Mouse (Mus musculus): ENCODE measurements at regions not wholly inside any gene's neighbourhood (a gene's known extent, or its start where the extent isn't known, plus 50 kb on each side); places are given as distances from the start of the nearest gene placed in this dataset.
A peak's percentile ranks its signal among the peaks of the same experiment; 100 is the strongest.
"Not testable (repeated sequence)": the region's sequence is repeated elsewhere in the genome, so short reads cannot be mapped to it uniquely, and the experiment has no call there.

DNA sequence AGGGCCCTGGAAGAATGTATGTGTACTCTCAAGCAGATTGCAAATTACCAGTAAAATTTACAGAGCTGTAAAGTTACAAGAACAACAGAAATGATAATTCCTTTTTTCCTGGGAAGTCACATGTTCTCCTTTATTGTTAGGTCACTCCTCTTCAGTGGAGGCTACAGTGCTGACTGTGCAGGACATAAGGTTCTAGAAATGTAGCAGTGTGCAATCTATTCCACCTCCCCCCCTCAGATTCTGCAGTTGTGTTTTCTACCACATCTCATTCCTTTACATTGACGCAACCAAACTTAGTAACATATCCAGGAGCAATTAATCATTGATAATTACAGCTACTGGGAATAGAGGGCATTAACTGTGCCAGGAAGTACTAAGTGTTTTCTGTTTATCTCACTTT lies 385.3 kb upstream of the Tnc start:
- DNase-seq (ENCODE audit: low spot score) (peak; percentile 9), ATAC-seq (replicated peaks; ENCODE audit: low FRiP score, low read depth) (no peak)
- Histone ChIP-seq H3K36me3 (ENCODE audit: insufficient read depth, low read length) (no peaks in the 10 kb centered on the region), H3K4me1 (replicated peaks; ENCODE audit: insufficient read depth, low read length) (no peaks in the 10 kb centered on the region), H3K27me3 (ENCODE audit: insufficient read depth, low read length) (no peaks in the 10 kb centered on the region), H3K9ac (ENCODE audit: low read depth, low read length) (no peak overlapping the region), H3K4me2 (ENCODE audit: low read length) (no peak overlapping the region), H3K4me3 (replicated peaks; ENCODE audit: low read depth, low read length) (no peak overlapping the region), H3K27ac (no peak overlapping the region), H3K9me3 (replicated peaks; ENCODE audit: low read length) (no peaks in the 10 kb centered on the region)
- TF ChIP-seq CTCF (IDR thresholded peaks at IDR 0.05; ENCODE audit: low read depth): no peak
- 62% methylated on average over 1 of the region's 1 CpGs for WGBS

DNA sequence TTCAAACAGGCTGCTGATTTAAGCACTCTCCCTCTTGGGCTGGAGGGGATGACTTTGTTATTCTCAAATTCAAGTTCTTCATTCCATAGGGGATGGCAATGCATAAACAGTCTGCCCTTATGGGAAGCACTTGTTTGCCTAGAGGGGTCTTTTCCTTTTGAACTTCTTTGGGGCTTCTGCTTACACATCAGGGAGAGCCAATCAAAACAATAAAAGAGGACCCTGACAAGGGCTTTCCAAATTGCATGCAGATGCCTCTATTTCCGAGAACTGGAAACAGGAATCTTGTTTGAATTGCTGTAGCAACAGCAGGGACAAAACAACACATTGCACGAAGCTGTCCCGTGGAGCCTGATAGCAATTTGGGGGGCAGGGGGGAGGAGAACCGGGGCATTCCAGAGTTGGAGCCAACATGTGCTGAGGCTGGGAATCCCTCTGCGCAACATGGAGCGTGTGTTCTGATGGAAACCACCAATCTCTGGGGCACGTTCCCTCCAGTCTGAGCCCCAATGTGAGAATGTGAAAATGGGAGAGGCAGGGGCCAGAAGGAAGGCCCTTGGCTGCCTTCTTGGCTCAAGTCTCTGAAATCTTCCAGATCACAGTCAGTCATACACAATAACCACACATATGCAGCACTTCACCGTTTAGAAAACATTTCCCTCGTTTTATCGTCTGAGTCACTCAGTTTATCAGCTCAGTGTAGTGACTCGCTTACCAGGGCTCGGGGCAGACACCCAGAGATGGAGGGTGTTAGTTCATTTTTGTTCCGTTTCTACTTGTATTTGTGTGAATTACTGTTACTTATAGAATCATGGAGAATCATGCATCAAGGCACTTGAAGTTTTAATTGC lies 391.2 kb upstream of the Tnc start:
- TF ChIP-seq CTCF (IDR thresholded peaks at IDR 0.05; ENCODE audit: low read depth): no peak
- Histone ChIP-seq H3K4me2 (ENCODE audit: low read length) (no peak overlapping the region), H3K27ac (peak overlapping the region; percentile 42; the same call in 1 of the 2 replicates), H3K4me3 (replicated peaks; ENCODE audit: low read depth, low read length) (no peak overlapping the region), H3K4me1 (replicated peaks; ENCODE audit: insufficient read depth, low read length) (no peaks in the 10 kb centered on the region), H3K27me3 (ENCODE audit: insufficient read depth, low read length) (no peaks in the 10 kb centered on the region), H3K9ac (ENCODE audit: low read depth, low read length) (no peak overlapping the region), H3K9me3 (replicated peaks; ENCODE audit: low read length) (no peaks in the 10 kb centered on the region), H3K36me3 (ENCODE audit: insufficient read depth, low read length) (no peaks in the 10 kb centered on the region)
- WGBS: 52% methylated on average over 13 of the region's 13 CpGs
- ATAC-seq (replicated peaks; ENCODE audit: low FRiP score, low read depth) (no peak), DNase-seq (ENCODE audit: low spot score) (peak; percentile 60)

DNA sequence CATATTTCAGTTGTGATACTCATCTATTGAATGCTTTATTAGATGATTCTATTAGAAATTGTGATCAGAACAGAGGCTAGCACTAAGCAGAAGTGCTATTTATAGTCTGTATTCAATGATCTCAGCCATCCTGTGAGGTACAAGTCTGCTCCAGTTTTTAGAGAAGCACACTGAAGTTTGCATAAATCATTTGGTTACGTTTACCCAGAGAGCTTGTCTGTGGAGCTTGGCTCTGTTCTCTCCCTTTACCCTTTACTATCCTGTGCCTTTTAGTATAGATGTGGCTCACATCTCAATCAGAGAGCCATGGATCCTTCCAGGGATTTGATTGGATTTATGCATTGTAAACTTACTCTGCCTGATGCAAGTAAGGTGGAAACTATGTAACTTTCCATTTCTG lies 404.6 kb upstream of the Tnc start:
- ATAC-seq (replicated peaks; ENCODE audit: low FRiP score, low read depth): no peak
- Histone ChIP-seq H3K27ac (no peak overlapping the region), H3K36me3 (ENCODE audit: insufficient read depth, low read length) (no peaks in the 10 kb centered on the region), H3K9ac (ENCODE audit: low read depth, low read length) (no peak overlapping the region), H3K4me2 (ENCODE audit: low read length) (no peak overlapping the region), H3K4me3 (replicated peaks; ENCODE audit: low read depth, low read length) (no peak overlapping the region), H3K27me3 (ENCODE audit: insufficient read depth, low read length) (no peaks in the 10 kb centered on the region), H3K4me1 (replicated peaks; ENCODE audit: insufficient read depth, low read length) (no peaks in the 10 kb centered on the region), H3K9me3 (replicated peaks; ENCODE audit: low read length) (no peaks in the 10 kb centered on the region)
- DNase-seq (ENCODE audit: low spot score): no peak
- TF ChIP-seq CTCF (IDR thresholded peaks at IDR 0.05; ENCODE audit: low read depth): no peak
- WGBS: 24% methylated on average over 1 of the region's 1 CpGs

DNA sequence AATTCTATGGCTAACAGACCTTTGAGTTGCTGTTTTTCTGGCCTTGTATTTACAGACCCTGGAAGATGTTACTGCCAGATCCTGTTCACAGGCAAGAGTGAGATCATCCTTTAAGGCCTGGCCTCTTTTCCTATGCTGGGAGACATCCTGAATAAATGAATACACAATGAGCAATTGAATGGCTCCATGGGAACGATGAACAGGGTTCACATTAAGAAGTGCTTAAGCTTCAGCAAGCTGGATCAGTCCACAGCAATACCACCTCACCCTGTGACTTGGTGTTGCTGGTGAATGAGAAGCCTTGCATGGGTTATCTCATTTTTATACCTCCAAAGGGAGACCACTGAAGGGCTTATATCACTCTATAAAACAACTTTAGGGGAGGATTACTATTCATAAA lies 405.1 kb upstream of the Tnc start:
- Histone ChIP-seq H3K27me3 (ENCODE audit: insufficient read depth, low read length) (no peaks in the 10 kb centered on the region), H3K9ac (ENCODE audit: low read depth, low read length) (no peak overlapping the region), H3K36me3 (ENCODE audit: insufficient read depth, low read length) (no peaks in the 10 kb centered on the region), H3K4me2 (ENCODE audit: low read length) (no peak overlapping the region), H3K27ac (no peak overlapping the region), H3K9me3 (replicated peaks; ENCODE audit: low read length) (no peaks in the 10 kb centered on the region), H3K4me1 (replicated peaks; ENCODE audit: insufficient read depth, low read length) (no peaks in the 10 kb centered on the region), H3K4me3 (replicated peaks; ENCODE audit: low read depth, low read length) (no peak overlapping the region)
- 62% methylated on average over 1 of the region's 1 CpGs for WGBS
- ATAC-seq (replicated peaks; ENCODE audit: low FRiP score, low read depth) (no peak), DNase-seq (ENCODE audit: low spot score) (no peak)
- TF ChIP-seq CTCF (IDR thresholded peaks at IDR 0.05; ENCODE audit: low read depth): no peak

DNA sequence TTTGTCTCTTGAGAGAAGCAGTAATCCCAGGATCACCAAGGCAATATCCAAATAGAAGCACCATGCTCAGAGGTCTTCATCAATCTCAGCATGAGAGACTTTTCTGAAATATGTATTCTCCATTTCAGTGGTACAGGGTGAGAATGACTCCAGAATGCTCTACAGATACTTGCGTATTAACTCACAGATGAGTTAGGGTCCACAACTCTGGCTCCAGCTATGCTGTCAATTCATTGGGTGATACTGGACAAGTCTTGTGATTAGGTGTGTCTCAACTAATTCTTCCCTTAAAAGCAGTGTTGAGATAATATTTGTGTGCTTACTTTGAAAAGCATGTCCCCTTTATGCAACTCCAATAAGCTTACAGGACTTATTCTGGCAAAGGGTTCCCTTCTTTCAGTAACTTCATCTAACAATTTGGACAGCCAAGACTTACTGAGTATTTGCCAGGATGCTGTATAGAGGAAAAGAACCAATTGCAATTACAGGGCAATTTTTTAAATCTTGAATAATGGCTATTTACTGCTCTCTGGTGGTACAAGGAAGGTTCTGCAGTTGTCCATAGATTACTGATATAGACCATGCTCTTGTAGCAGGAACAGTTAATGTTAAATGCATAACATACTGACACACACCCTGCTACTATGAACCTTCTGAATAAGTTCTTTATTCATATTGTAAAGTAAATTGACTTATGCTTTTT lies 445.6 kb upstream of the Tnc start:
- no peaks in the 10 kb centered on the region for H3K36me3 ChIP-seq (ENCODE audit: insufficient read depth, low read length)
- DNase-seq (ENCODE audit: low spot score) (peak; percentile 89), ATAC-seq (replicated peaks; ENCODE audit: low FRiP score, low read depth) (no peak)
- no peak overlapping the region for H3K4me3 ChIP-seq (replicated peaks; ENCODE audit: low read depth, low read length)
- WGBS: 92% methylated on average over 1 of the region's 1 CpGs
- no peaks in the 10 kb centered on the region for H3K9me3 ChIP-seq (replicated peaks; ENCODE audit: low read length)
- H3K9ac ChIP-seq (ENCODE audit: low read depth, low read length): no peak overlapping the region
- no peak overlapping the region for H3K4me2 ChIP-seq (ENCODE audit: low read length)
- no peaks in the 10 kb centered on the region for H3K4me1 ChIP-seq (replicated peaks; ENCODE audit: insufficient read depth, low read length)
- H3K27ac ChIP-seq: no peak overlapping the region
- TF ChIP-seq CTCF (IDR thresholded peaks at IDR 0.05; ENCODE audit: low read depth): peak; percentile 85
- H3K27me3 ChIP-seq (ENCODE audit: insufficient read depth, low read length): no peaks in the 10 kb centered on the region

DNA sequence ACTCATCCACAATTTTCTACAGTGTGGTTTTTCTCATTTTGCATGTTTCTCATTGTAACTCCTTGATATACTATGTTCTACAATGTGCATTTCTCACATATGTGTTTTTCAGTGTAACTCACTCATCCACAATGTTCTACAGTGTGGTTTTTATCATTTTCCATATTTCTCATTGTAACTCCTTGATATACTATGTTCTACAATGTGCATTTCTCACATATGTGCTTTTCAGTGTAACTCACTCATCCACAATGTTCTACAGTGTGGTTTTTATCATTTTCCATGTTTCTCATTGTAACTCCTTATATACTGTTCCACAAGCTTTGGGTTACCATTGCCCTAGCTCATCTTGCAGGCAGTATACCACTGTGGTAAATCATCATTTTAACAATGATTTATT lies 450.9 kb upstream of the Tnc start:
- DNase-seq (ENCODE audit: low spot score) (peak; percentile 64), ATAC-seq (replicated peaks; ENCODE audit: low FRiP score, low read depth) (peak; percentile 96)
- not testable (repeated sequence) for H3K4me1 ChIP-seq (replicated peaks; ENCODE audit: insufficient read depth, low read length); H3K4me2 ChIP-seq (ENCODE audit: low read length); H3K27ac ChIP-seq; H3K36me3 ChIP-seq (ENCODE audit: insufficient read depth, low read length); H3K9me3 ChIP-seq (replicated peaks; ENCODE audit: low read length); H3K27me3 ChIP-seq (ENCODE audit: insufficient read depth, low read length); H3K9ac ChIP-seq (ENCODE audit: low read depth, low read length); H3K4me3 ChIP-seq (replicated peaks; ENCODE audit: low read depth, low read length)

Data from kidney, postnatal 0 days (tissue).